Mouse (Mus musculus): ENCODE results near the gene Cic. TPM values are rescaled to one million over a fixed set of nuclear protein-coding genes. Genes with fewer than 3 reads are reported as not detected.

Cic gene
- polyA plus RNA-seq, 1 experiment from 2014 or later: 39.1 TPM

GRCm38 (mm10) chr7:25266180-25266962, 1.1 kb upstream of the Cic start:
- ATAC-seq (ENCODE audit: insufficient read depth): no peak
- no peak overlapping the region for H3K27ac ChIP-seq (ENCODE audit: low read depth)
- no peak for DNase-seq
- 84% methylated on average over 8 of the region's 8 CpGs for WGBS
- no peak for TF ChIP-seq CTCF (IDR thresholded peaks at IDR 0.05; ENCODE audit: low read depth)
- no peaks in the 10 kb centered on the region for H3K9me3 ChIP-seq (ENCODE audit: low read depth, low read length)
- peaks cover 5% of the 10 kb centered on the region; the same call in 1 of the 2 replicates for H3K36me3 ChIP-seq (ENCODE audit: insufficient read depth)
- H3K4me2 ChIP-seq: peak overlapping the region; percentile 67
- peaks cover 12% of the 10 kb centered on the region; the same call in 1 of the 2 replicates for H3K4me1 ChIP-seq (ENCODE audit: insufficient read depth)
- no peak overlapping the region; the same call in 1 of the 2 replicates for H3K4me3 ChIP-seq (ENCODE audit: low read depth, low read length)
- no peaks in the 10 kb centered on the region for H3K27me3 ChIP-seq (ENCODE audit: insufficient read depth, low read length)
- H3K9ac ChIP-seq: no peak overlapping the region

GRCm38 (mm10) chr7:25267751-25268463, 403 bp downstream of the Cic start:
- no peak for TF ChIP-seq CTCF (IDR thresholded peaks at IDR 0.05; ENCODE audit: low read depth)
- ATAC-seq (ENCODE audit: insufficient read depth) (peak; percentile 96), DNase-seq (peak; percentile 100)
- Histone ChIP-seq H3K9me3 (ENCODE audit: low read depth, low read length) (no peaks in the 10 kb centered on the region), H3K36me3 (ENCODE audit: insufficient read depth) (peaks cover 17% of the 10 kb centered on the region; the same call in 1 of the 2 replicates), H3K27ac (ENCODE audit: low read depth) (peak overlapping the region; percentile 92), H3K4me3 (ENCODE audit: low read depth, low read length) (peak overlapping the region; percentile 73), H3K4me2 (peak overlapping the region; percentile 82), H3K4me1 (ENCODE audit: insufficient read depth) (peaks cover 12% of the 10 kb centered on the region; the same call in 1 of the 2 replicates), H3K27me3 (ENCODE audit: insufficient read depth, low read length) (no peaks in the 10 kb centered on the region), H3K9ac (peak overlapping the region; percentile 67)
- WGBS: under 1% methylated on average over 33 of the region's 33 CpGs

- DNase-seq: no peak
- H3K36me3 ChIP-seq (ENCODE audit: insufficient read depth): peaks cover 24% of the 10 kb centered on the region; the same call in 1 of the 2 replicates
- H3K4me3 ChIP-seq (ENCODE audit: low read depth, low read length): peak overlapping the region; percentile 73
- peak overlapping the region; percentile 82 for H3K4me2 ChIP-seq
- peak overlapping the region; percentile 67 for H3K9ac ChIP-seq
- 3% methylated on average over 7 of the region's 7 CpGs for WGBS
- no peak for TF ChIP-seq CTCF (IDR thresholded peaks at IDR 0.05; ENCODE audit: low read depth)
- peak overlapping the region; percentile 73 for H3K27ac ChIP-seq (ENCODE audit: low read depth)
- no peaks in the 10 kb centered on the region for H3K9me3 ChIP-seq (ENCODE audit: low read depth, low read length)
- ATAC-seq (ENCODE audit: insufficient read depth): no peak
- peaks cover 12% of the 10 kb centered on the region; the same call in 1 of the 2 replicates for H3K4me1 ChIP-seq (ENCODE audit: insufficient read depth)
- no peaks in the 10 kb centered on the region for H3K27me3 ChIP-seq (ENCODE audit: insufficient read depth, low read length)
Observed at GRCm38 (mm10) chr7:25268588-25268987, 1.1 kb downstream of the Cic start.

- Histone ChIP-seq H3K36me3 (ENCODE audit: insufficient read depth) (peaks cover 27% of the 10 kb centered on the region; the same call in 1 of the 2 replicates), H3K4me1 (ENCODE audit: insufficient read depth) (peaks cover 12% of the 10 kb centered on the region; the same call in 1 of the 2 replicates), H3K9ac (peak overlapping the region; percentile 67), H3K4me3 (ENCODE audit: low read depth, low read length) (peak overlapping the region; percentile 73), H3K4me2 (peak overlapping the region; percentile 82), H3K27me3 (ENCODE audit: insufficient read depth, low read length) (no peaks in the 10 kb centered on the region), H3K9me3 (ENCODE audit: low read depth, low read length) (no peaks in the 10 kb centered on the region), H3K27ac (ENCODE audit: low read depth) (peak overlapping the region; percentile 73)
- no peak for TF ChIP-seq CTCF (IDR thresholded peaks at IDR 0.05; ENCODE audit: low read depth)
- 33% methylated on average over 4 of the region's 4 CpGs for WGBS
- DNase-seq (no peak), ATAC-seq (ENCODE audit: insufficient read depth) (no peak)
Observed at GRCm38 (mm10) chr7:25269029-25269428, 1.5 kb downstream of the Cic start.

GRCm38 (mm10) chr7:25269545-25270271, 2.2 kb downstream of the Cic start:
- TF ChIP-seq CTCF (IDR thresholded peaks at IDR 0.05; ENCODE audit: low read depth): no peak
- ATAC-seq (ENCODE audit: insufficient read depth) (no peak), DNase-seq (no peak)
- Histone ChIP-seq H3K27me3 (ENCODE audit: insufficient read depth, low read length) (no peaks in the 10 kb centered on the region), H3K4me3 (ENCODE audit: low read depth, low read length) (peak overlapping the region; percentile 73; the same call in 1 of the 2 replicates), H3K9me3 (ENCODE audit: low read depth, low read length) (no peaks in the 10 kb centered on the region), H3K36me3 (ENCODE audit: insufficient read depth) (peaks cover 27% of the 10 kb centered on the region; the same call in 1 of the 2 replicates), H3K4me2 (peak overlapping the region; percentile 82), H3K9ac (peak overlapping the region; percentile 67), H3K27ac (ENCODE audit: low read depth) (0 out of 2 replicates have a peak overlapping the region, but pooled peaks have one; percentile 73), H3K4me1 (ENCODE audit: insufficient read depth) (peaks cover 12% of the 10 kb centered on the region; the same call in 1 of the 2 replicates)
- 75% methylated on average over 8 of the region's 8 CpGs for WGBS

GRCm38 (mm10) chr7:25270652-25271633, 3.4 kb downstream of the Cic start:
- Histone ChIP-seq H3K9me3 (ENCODE audit: low read depth, low read length) (no peaks in the 10 kb centered on the region), H3K36me3 (ENCODE audit: insufficient read depth) (peaks cover 27% of the 10 kb centered on the region; the same call in 1 of the 2 replicates), H3K4me1 (ENCODE audit: insufficient read depth) (peaks cover 12% of the 10 kb centered on the region; the same call in 1 of the 2 replicates), H3K27ac (ENCODE audit: low read depth) (no peak overlapping the region), H3K4me2 (no peak overlapping the region), H3K9ac (no peak overlapping the region), H3K27me3 (ENCODE audit: insufficient read depth, low read length) (no peaks in the 10 kb centered on the region), H3K4me3 (ENCODE audit: low read depth, low read length) (no peak overlapping the region)
- 85% methylated on average over 35 of the region's 35 CpGs for WGBS
- DNase-seq (no peak), ATAC-seq (ENCODE audit: insufficient read depth) (no peak)
- no peak for TF ChIP-seq CTCF (IDR thresholded peaks at IDR 0.05; ENCODE audit: low read depth)
